Mouse (Mus musculus) gastrocnemius, postnatal 25 days (tissue): ENCODE measurements around the gene Pigs. TPM values are rescaled to one million over a fixed set of nuclear protein-coding genes. Genes with fewer than 3 reads are reported as not detected.
A peak's percentile ranks its signal among the peaks of the same experiment; 100 is the strongest.

Experiments
- DNase-seq: peaks from one replicate; pipeline ENCODE4 v3.0.0; 2022
- total RNA-seq, 2 experiments: library from RNA; stranded (reverse); gene quantifications; 1 replicate in 1 of 2; 2 replicates in 1 of 2; pipeline ENCODE4 v1.2.3; 2021

Gene Pigs
- total RNA-seq, 2 experiments from 2014 or later = 18.3 to 20.4 TPM

DNA sequence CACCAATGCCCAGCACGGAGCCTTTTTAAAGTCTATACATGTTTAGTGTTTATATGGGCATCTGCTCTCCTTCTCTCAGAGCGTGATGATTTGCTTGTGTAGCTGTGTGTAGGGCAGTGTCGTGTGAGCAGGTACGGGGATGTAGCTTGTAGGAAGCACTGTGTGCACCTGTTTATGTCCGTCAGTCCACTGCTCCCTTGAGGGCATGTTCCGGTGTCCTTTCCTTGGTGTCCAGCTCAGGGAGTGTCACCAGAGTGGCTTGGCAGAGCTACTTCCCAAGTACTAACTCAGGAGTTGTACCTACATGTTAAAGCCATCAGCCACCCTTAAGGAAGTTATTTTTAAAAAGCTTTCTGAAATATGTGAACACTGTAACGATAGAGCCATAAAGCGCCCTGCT is 8.8 kb downstream of the Pigs start:
- peak; percentile 48 for DNase-seq

DNA sequence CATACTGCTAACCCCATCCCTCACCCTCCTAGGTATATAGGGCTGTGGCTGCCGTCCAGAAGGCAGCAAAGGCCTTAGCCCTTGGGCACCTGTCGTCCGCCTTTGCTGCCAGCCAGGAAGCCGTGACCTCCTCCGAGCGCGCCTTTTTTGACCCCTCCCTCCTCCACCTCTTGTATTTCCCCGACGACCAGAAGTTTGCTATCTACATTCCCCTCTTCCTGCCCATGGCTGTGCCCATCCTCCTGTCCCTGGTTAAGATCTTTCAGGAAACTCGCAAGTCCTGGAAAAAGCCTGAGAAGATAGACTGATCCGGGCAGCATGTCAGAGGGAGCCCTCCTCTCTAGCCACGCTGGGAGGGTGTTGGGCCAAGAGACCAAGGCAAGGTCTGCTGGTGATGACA is 13.5 kb downstream of the Pigs start:
- DNase-seq = no peak

DNA sequence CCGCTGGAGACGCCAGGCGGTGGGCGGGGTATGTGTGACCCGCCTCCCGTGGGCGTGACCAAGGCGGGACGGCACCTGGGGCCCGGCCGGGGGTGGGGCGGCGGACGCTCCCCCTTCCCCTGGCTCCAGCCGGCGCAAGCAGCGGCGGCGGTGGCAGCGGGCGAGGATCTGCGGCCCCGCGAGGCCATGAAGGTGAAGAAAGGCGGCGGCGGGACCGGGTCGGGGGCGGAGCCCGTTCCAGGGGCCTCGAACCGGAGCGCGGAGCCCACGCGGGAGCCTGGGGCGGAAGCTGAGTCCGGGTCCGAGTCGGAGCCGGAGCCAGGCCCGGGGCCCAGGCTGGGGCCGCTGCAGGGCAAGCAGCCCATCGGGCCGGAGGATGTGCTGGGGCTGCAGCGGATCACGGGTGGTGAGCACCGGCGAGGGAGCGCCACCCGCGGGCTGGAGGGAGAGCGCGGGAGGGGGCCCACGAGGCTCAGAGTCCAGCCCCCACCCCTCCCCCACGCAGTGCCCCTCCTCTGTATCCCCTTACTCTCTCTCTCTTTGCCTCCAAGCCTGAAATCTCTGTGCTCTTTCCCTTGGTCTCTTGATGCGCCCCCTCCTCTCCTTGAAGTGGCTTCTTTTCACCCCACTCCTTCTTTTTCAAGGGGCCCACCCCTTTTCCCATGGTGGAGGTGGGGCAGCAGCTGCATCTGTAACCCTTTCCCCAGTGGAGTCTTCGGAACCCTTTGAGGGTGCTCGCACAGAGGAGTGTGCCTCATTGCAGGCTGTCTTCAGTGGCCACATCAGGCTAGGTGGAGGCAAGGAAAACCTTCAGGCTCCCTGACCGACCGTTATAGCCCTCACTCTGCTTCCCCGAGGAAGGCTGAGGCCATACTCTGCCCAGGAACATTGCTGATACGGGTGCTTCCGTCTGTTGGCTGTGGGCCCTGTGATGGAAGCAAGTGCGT is 15.4 kb downstream of the Pigs start, which contains the start of gene Unc119:
Gene Unc119 (plus strand): TSS at position 102 of the 947 bp plus-strand sequence.
- DNase-seq = peak; percentile 75

DNA sequence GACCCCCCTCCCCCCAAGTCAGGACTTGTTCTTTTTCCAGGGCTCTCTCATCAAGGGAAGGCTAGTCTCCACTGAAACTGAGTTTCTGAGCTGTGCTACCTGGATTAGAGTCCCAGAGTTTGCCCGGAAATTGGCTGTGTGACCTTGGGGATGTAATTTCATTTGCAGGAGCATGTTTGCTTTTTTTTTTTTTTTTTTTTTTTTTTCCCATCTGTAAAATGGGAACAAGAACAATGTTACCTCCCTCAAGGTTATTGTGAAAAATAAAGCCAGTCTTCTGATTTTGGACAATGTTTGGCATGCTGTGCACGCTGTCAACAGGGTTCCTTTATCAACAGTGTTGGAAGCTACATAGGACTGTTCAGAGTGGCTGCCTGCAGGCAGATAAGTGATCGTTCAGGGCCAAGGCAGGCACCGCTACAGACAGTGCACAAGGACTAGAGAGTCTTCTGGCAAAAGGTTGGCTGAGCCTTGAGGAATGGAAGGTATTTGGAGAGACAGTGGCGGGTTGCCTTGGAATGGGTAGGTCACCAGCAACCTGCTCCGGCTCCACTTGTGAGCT is 16.2 kb downstream of the Pigs start:
- no peak for DNase-seq

DNA sequence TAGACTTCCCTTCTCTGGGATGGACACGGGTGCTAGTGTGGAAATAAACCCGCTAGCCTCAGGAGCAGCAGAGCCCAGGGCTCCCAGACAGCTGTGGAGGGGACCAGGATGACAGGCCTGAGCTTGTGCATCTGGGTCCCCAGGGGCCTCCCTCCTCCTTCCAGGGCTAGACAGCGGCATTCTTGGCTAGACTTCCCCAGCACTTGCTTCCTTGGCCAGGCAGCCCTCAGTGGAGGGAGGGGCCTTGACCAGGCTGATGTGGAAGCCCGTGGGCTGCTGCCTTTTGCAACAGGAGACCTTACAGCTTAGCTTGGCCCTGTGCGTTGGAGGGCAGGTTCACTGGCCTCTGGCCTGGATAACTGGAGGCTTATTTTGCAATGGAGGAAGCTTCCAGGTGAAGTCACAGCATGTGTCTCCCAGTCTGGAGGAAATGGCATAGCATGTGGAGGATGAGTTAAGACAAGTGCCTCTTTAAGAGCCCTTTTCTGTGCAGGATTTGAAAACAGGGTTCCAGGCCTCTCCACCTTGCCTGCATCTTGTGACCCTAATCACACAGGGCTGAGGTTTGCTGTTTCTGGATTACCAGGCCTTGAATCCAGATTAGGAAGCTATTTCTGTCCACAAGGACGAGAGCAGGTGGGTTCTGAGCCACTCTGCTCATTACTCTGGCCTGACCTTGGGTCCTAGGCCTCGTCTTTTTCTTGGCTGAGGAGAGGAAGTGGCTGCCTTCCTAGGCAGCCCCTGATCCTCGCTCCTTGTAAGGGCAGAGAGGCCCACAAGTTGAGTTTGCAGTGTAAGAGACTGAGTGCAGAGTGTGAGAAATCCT is 16.9 kb downstream of the Pigs start:
- DNase-seq = peak; percentile 81

DNA sequence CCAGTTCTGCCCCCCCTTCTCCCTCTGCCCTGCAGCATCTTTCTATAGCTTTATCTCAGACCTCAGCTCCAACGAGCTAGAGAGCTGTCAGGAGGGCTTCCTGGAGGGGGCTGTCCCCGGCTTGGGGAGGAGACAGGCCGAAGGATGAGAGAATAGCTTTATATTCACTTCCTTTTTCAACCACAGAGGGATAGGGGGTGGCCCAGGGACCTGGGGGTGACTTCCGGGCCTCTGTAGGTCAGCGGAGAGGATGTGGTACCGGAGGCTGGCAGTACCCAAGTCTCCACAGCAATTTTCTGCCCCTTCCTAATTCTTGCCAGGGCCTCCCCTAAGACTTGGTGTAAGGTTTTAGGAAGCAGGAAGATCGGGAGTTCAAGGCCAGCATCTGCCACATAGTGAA is 17.6 kb downstream of the Pigs start:
- no peak for DNase-seq

DNA sequence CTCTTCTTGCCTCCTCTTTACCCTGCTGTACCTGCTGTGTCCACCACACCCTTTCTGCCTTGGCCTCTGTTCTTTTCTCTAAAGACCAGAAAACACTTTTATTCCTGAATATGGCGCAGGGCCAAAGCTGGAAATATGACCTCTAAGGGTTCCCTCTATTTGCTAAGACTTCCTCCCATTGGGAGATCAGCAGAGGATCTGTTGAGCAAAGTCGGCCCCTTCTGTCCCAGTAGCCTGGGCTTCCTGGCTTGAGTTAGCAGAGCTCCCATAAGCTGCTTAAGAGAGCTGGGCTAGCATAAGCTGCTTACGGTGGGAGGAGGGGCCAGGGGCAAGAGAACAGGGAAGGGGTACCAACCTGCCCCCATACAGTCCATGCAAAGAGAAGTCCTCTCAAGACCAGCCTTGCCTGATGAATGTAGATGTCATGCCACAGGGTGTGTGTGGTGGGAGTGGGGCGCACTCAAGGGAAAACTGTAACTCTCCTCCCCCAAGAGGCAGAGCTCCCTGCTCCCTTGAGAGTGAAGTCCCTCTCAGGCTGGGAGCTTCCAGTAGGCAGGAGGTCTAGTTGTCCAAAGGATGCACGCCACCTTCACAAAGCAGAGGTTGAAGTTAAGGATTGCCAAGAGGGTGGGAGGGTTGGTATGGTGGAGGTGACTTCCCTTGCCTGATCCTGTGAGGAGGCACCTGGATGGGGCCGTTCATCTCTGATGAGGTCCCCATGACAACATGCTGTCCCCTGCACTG is 18.3 kb downstream of the Pigs start:
- DNase-seq = no peak

DNA sequence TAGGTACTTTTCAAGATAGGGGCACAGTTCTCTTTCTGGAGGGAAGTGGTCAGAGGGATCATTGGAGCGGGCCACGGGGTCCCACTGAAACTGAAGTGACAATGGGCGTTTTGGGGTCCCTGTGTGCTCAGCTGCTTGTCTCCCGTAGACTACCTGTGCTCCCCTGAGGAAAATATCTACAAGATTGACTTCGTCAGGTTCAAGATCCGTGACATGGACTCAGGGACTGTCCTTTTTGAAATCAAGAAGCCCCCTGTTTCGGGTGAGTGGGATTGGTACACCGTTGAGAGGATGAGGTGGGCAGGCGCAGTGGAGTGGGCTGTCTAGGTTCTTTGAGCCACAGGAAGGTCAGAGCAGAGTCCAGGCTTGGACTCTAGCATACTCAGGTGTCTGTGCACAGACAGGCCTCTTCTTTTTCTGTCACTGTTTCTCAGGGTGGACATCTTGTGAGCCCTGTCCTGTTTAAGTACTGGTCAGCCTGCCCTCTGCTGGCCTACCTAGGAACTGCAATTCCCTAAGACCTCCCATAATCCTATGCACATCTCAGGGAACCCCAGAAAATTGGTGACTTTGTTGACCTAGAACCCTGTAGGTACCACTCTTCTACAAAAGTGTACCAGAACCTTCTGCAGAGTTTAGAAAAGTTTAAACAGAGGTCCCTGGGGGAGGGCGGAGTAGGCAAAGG is 19.0 kb downstream of the Pigs start:
- peak; percentile 37 for DNase-seq

DNA sequence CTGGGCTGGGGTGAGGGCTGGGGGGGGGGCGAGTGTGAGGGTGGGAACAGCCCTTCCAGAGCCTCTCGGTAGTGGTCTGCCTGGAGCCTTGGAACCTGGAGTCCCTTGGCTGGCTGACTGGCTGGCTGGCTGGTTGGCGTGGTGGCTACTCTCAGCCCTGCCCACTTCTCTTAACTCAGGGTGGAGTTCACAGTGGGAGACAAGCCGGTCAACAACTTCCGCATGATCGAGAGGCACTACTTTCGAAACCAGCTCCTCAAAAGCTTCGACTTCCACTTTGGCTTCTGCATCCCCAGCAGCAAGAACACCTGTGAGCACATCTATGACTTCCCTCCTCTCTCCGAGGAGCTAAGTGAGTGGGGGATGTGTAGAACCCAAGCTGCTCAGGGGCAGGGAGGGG is 19.7 kb downstream of the Pigs start:
- DNase-seq = no peak

DNA sequence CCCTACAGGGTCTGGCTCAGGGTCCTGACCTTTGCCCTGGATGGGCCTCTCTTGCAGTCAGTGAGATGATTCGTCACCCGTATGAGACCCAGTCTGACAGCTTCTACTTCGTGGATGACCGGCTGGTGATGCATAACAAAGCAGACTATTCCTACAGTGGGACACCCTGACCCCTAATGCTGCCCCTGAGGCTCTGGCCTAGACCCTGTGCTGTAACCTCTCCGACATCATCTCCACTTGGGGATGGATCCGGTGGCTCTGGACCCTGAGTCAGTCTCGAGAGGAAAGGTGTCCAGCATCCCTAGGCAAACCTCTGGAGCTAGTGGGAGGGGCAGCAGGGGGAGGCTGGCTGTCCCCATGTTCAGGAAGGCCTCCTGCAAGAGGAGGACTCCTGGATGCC is 20.3 kb downstream of the Pigs start:
- no peak for DNase-seq

DNA sequence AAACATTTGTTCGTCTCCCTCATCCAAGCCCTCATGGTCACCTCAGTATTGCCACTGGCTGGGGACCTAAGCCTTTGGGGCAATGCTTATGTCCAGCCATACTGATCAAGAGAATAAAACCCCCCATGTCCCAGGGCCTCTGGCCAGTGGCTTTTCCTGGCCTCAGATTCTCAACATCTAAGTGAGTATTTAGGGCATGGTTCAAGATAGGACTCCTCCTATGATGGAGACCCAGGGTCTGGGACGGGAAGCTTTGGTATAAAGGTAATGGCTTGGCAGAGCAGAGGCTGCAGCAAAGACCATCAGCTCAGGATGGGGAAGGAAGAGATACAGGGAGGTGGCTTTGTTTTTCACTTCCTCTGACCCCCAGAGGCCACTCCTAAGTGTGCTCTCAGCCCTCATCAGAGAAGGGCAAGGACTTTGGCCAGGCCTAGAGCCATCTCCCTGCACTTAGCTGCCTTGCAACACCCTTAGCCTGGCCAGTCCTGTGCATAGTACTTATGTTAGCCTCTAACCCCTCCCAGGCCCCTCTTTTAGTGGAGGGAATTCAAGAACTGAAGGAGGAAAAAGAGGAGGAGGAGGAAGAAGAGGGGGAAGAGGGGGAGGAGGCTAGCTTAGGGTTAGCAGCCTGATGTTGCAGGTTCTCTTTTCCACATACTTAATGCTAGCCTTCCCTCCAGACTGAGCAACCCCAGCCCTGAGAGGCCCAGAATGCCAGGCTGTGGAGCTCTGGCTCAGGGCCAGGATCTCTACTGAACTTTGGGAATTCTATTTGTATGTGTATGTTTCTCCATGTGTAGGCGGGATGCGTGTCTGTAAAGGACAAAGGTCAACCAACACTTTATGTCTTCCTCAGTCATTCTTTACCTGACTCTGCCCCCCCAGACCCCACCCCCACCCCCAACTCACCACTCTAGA is 21.5 kb downstream of the Pigs start:
- DNase-seq = no peak

DNA sequence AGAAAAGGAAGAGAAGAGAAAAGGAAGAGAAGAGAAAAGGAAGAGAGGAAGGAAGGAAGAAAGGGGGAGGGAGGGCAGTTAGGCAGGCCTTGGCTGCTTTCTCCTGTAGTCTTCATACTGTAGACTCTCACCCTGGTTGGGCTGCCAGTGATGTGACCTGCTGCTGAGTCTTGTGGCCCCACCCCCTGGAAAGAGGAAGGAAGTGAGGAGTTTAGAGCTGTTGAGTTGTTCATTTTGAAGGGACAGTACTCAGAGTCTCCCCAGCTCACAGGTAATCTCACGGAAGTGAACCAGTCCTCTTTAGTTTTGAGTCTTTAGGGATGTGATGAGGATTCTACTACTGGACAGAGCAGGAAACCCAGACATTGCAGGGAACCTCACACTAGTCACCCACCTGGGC is 24.9 kb downstream of the Pigs start:
- DNase-seq = no peak

DNA sequence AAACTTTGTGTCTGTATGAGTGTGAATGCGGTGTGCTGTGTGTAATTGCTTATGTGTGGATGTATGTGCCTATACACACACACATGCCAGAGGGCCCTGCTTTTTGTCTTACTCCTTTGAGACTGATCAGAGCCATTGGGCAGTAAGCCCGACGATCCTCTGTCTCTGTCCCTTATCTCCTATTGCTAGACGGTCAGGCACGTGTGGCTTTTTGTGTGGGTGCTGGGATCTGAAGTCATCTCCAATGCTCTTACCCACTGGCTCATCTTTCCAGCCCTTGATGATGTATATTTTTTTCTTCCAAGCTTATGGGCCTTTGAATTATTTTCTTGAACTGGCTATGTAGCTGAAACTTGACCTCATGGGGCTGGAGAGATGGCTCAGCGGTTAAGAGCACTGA is 26.7 kb downstream of the Pigs start:
- DNase-seq = no peak

DNA sequence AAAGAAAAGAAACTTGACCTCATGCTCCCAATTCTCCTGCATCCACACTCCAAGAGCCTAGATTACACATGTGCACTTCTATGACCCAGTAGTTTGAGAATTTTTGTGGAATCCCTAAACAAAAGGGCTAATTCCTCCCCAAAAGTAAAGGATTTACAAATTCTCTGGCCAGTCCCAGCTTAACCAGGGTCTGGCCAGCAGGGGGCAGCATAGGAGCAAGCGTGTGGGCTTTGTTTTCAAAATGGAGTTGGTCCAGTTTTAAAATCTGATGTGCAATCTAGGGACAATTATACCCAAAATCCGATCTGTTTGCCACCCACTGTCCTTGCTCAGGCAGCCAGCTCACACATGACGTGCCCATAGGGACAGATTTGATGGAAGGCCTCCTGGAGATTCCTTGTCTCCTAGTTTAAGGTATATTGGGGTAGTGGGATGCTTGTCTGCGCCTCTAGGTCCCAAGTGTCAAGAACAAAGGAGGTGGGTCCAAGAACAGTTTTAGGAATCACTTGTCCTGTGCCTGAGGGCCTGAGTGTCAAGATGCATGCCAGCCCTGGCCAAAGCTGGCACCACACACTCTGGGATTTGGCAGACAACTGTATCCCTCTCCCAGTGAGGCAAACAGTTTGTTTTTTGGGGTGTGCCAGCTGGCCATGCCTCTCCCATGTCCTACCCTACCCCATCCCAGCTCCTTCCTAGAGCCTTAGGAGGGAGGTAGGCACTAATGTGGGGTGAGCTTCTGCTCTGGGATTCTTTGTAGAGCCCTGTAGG is 27.4 kb downstream of the Pigs start:
- DNase-seq = no peak

DNA sequence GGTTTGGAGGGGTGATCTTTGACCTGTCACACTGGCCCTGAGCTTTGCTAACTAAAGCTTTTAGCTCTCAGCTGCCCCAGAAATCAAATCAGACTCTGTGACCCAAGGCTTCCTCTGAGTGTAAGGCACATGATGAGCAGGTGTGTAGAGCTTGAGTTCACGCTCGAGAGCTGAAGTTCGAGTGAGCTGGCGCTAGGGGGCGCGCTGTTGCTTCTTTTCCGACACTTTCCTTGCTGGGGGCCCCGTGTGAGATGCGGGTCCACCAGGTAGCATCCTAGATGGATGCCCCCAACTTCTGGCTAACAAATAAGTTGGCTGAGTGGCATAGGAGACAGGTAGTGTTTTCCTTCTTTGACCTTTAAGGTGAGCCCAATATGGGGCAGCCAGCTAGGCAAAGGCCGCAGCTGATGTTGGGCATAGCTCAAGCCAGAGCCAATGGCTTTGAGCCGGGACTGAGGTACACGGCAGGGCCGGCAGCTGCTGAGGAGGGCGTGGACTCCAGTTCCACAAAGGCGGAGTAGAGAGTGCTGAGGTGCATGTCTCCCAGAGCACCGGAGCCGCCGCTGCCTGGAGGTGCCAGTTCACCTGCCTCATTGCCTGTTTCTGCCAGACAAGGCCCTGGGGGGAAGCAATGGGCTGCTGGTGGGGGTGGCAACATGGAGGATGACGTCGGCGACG is 30.3 kb downstream of the Pigs start:
- no peak for DNase-seq

DNA sequence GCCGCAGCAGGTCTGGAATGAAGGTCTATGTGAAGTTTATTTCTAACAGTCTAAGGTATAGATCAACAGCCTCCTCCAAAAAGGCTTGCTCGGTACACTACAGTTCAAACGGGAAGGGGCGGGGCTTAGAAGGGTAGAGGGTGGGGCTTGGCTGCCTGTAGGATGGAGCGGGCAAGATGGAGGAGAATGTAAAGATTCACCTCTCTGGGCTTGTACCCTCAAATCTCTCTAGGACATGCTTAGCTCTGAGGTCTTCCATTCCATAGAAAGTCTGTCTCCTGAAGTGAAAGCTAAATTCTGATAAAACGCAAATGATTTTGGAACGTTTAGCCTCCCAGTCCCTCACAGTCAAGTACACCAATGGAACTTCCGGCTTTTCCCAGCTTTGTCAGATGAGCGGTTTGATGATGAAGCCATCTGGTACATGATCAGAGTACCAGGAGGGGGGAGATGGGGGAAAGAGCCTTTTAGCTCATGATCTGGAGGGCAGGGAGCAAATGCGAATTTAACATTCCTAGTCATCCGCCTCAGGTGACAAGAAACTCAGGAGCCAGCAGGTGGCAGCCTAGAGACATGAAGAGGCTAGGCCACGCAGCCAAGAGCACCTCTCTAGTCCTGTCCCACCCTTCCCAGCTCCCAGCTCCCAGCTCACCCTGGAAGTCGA is 32.0 kb downstream of the Pigs start:
- peak; percentile 48 for DNase-seq

DNA sequence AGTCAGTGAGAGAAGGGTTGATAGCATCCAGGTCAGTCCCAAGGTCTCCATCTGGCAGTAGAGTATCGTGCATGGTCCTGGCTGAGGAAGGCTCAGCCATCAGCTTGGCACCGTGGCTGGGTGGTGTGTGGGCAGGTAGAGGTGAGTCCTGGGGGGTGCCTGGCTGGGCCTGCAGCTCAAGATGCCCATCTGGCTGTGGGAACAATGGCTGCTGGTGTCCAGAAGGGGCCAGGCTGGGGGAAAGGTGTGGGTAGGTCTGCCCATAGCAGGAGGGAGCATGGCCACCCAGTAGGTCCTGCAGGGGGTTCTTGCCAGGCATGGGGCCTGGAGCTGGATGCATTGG is 32.5 kb downstream of the Pigs start:
- DNase-seq = no peak

DNA sequence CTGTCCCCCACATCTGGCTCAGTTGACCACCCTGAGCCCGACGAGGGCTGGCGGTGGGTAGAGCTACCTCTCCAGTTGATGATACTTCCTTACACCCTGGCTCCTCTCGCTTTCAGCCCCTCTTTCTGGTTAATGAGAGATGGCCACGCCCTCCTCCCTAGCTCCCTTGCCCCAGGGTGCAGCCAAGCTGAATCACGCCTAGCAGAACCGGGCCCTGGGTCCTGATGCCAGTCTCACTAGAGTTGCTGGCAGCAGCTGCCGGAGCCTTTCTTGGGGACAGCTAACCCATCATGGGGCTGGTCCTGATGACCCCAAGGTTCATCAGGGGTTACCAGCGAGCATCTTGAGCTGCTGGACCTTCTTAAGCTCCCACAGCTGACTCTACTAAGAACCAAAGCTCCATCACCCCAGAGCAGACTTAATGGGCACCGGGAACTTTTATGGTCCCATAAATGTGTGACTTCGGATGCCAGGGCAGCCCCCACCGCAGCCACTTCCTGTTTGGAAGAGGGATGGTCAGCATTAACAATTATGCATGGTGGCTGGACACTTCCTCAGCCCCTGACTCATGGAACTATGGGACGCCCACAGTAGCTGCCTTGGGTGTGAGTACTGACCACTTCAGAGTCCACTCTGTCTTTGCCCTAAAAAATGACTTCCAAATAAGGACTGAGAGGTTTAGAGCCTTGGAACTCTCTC is 35.2 kb downstream of the Pigs start:
- no peak for DNase-seq
